Mouse (Mus musculus): ENCODE measurements around the gene Ficd. TPM values are rescaled to one million over a fixed set of nuclear protein-coding genes. Genes with fewer than 3 reads are reported as not detected.

Ficd gene
- total RNA-seq, 2 experiments from 2014 or later: 12.2 to 12.5 TPM

DNA sequence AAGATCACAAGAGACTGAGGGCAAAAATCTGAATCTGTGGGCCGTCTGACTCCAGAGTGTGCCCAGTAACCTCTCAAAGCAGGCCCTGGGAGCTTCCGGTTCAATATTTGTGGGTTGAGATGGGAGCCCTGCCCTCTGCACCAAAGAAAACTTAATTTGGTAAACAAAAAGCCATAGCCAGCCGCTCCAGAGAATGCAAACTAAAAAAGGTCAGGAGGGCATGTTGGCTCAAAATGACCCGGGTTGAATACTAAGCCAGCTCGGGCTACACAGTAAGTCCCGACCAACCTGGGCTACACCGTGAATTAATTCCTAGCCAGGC is 619 bp upstream of the Ficd start:
- DNase-seq (ENCODE audit: low spot score in 2 of 2): no peak
- TF ChIP-seq CTCF (conservative IDR thresholded peaks at IDR 0.05): no peak
- Histone ChIP-seq H3K4me3 (peak overlapping the region; percentile 83), H3K27ac (peak overlapping the region; percentile 94)

DNA sequence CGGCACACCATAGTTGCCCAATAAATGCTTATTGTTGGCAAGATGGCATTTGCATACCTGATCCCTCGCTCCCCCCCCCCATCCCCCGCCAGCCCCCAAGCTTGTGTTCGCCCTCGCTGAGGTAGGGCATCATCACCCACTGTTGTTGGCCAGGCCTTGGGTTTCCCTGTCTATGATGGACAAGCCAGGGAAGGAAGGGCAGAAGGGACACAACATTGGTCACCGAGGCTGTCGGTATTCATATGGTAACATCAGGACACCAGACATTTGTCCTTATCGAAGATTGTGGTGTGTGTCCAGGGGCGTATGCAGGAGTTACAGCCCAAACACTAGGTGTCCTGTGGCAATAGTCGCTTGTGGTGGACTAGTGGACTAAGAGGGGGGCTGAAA is 505 bp downstream of the Ficd start:
- H3K4me3 ChIP-seq: peak overlapping the region; percentile 83
- TF ChIP-seq CTCF (conservative IDR thresholded peaks at IDR 0.05): no peak
- DNase-seq (ENCODE audit: low spot score in 2 of 2): no peak
- peak overlapping the region; percentile 94 for H3K27ac ChIP-seq

DNA sequence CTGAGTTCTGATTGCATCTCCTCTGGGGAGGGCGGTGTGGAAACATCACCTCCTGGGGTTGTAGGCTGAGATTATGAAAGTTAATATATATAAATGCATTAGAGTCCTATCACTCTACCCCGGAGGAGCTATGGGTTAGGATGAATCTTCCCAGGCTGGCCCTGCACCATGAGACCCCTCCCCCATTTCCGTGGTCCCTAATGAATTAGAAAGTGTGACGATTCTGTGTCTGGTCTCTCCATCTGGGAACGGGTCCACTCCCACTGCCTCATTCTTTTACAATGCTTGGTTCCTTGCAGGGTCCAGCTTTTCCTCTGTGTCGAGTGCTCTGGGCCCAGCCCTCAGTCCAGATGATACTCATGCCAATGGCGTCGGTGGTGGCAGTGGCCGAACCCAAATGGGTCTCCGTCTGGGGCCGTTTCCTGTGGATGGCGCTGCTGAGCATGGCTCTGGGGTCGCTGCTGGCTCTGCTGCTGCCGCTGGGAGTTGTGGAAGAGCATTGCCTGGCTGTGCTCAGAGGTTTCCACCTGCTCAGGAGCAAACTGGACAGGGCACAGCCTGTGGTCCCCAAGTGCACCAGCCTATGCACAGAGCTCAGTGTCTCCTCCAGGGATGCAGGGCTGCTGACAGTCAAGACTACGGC is 1.0 kb downstream of the Ficd start:
- peak overlapping the region; percentile 94 for H3K27ac ChIP-seq
- TF ChIP-seq CTCF (conservative IDR thresholded peaks at IDR 0.05): peak; percentile 38
- peak overlapping the region; percentile 83 for H3K4me3 ChIP-seq
- no peak for DNase-seq (ENCODE audit: low spot score in 2 of 2)

DNA sequence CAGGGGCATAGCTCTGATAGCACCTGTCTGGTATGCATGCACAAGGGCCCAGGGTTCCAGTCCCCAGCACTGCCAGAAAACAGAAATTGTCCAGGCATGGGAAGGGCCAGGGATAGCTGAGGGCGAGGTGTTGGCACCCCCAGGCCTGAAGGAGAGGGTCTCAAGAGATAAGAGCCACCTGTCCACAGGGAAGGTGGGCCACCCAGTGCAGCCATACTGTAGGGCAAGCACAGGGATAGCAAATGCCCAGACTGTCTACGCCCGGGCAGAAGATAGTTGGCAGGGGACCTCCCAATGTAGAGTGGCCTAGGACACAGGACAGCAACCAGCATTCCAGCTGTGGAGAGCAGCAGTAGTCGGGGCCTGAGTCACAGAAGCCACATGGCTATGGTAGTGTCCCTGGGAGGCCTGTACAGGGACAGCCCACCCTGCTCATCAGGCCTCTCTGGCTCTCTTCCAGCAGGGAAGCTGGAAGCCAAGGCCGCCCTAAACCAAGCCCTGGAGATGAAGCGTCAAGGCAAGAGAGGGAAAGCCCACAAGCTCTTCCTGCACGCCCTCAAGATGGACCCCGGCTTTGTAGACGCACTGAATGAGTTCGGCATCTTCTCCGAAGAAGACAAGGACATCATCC is 2.1 kb downstream of the Ficd start:
- no peak for TF ChIP-seq CTCF (conservative IDR thresholded peaks at IDR 0.05)
- H3K27ac ChIP-seq: no peak overlapping the region
- H3K4me3 ChIP-seq: no peak overlapping the region
- no peak for DNase-seq (ENCODE audit: low spot score in 2 of 2)

DNA sequence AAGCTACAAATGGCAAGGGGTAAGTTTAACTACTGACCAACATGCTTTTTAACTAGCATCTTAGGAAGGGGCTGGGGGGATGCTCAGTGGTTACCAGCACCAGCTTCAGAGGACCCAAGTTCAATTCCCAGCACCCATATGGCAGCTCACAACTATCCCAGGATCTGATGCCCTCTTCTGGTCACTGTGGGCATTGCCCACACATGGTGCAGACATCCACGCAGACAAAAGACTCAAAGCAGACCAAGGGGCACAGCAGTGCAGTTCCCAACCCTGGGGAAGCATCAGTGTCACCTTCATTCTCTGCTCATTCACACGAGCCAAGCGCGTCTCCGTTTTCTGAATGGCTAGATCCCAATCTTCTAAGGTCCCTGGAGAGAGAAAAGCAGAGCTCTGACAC is 12.0 kb downstream of the Ficd start:
- H3K27ac ChIP-seq: no peak overlapping the region
- no peak for DNase-seq (ENCODE audit: low spot score in 2 of 2)
- TF ChIP-seq CTCF (conservative IDR thresholded peaks at IDR 0.05): peak; percentile 58
- H3K4me3 ChIP-seq: no peak overlapping the region

DNA sequence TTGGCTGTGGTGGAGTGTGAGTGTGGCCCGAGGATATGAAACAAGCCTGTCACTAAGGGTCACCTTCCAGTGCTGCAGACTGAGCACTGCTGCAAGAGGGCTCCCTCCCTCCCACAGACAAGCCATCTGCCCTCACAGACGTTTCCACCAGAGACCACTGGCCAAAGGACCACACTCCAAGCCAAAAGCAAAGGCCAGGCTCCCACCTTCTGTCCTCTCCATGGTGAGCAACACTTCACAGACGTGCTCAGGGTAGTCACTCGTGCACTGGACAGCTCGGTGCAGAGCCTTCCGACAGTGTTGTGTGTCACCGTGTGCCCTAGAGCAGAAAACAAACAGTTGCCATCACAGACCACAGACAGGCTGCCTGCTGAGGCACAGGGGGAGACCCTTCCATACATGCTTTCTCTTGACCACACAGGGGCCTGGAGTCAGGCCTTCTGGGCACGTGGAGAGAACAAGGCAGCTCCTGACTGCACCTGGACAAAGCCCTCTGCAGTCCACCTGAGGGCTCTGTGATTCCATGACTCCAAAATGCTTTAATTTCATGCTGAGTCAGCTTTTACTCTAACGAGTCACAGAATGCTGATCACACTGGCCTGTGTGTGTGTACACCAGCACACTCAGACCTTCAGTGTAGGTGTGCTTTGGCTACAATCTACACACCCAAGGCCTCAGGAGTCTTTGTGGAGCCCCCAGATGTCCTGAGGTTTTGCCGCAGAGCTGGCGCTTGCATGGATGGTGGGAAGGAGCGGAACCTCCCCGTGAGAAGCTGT is 13.1 kb downstream of the Ficd start:
- no peak for TF ChIP-seq CTCF (conservative IDR thresholded peaks at IDR 0.05)

DNA sequence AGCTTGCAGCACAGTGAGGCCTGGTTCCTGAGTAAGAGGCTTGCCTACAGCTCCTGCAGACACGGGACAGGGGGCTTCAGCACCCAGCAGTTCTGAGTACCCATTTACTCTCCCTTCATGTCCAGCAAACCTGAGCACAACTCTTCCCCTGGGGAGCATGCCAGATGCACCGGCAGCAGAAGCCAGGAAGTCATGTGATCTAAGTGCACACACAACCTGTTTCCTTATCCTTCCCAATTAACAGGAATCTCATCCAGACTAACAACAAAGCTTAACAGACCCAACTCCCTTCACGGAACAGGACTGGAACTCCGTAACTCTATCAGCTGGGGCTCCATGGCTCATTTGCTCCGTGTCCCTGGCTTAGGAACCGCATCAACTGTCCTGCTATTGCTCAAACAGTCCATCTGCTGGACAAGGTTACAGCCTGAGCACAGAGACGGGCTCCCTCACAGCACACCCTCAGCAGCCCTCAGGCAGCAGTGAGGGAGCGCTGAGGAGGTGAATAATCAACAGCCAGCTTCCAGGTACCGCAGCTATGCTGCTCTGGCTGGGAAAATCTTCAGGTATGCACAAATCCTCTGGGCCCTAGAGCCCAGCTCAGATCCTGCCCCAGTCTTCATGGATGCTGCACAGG is 16.0 kb downstream of the Ficd start:
- H3K27ac ChIP-seq: no peak overlapping the region
- TF ChIP-seq CTCF (conservative IDR thresholded peaks at IDR 0.05): no peak
- H3K4me3 ChIP-seq: no peak overlapping the region
- no peak for DNase-seq (ENCODE audit: low spot score in 2 of 2)

More for the DNA sequence above, 13.1 kb downstream of the Ficd start:
- DNase-seq (ENCODE audit: low spot score in 2 of 2): no peak
- H3K27ac ChIP-seq: no peak overlapping the region
- no peak overlapping the region for H3K4me3 ChIP-seq

DNA sequence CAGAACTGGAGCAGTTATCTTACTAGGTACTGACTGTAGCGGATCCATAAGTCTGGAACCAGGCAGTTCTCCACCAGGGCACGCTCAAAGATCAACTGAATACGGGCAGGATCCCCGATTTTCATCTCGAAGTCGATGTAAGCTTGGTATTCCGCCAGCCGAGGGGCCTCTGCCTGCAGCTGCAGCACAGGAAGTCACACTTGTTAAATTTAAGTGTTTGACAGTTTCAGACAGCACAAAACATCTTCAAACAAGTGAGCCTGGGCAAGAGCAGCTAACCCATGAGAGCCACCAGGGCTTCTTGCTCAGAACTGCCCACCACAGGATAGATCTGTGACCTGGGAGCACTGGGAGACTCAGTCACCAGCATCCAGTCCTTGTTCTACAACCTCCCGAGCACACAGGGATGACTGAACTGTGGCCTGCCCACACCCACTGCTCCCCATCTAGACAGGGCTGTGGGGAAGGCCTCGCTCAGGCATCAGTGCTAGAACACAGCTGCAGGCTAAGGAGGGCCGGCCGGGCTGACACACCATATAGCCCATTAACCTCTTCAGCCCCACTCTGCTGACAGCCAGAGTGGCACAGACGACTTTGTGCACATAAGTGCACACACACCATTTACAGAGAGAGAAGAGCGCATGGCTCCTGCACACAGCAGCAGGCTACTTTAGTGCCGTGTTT is 19.9 kb downstream of the Ficd start:
- no peak for DNase-seq (ENCODE audit: low spot score in 2 of 2)
- Histone ChIP-seq H3K4me3 (no peak overlapping the region), H3K27ac (no peak overlapping the region)
- no peak for TF ChIP-seq CTCF (conservative IDR thresholded peaks at IDR 0.05)

DNA sequence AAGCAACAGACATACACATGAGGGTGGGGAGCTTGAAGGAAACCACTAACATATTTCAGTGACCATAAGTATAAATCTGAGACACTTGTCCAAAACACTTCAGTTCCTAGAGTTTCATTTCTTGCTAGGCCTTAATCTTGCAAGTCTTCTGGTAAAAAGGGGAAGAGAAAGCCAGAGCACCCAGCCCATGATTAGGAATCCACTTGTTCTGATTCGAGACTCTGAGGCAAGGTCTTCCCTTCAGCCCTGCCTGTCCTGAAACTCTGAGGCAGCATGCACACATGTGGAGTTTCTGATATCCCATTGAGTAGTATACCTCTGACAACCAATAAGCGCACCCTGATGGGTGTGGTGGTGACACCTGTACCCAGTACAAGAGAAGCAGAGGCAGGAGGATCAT is 26.0 kb downstream of the Ficd start:
- no peak for TF ChIP-seq CTCF (conservative IDR thresholded peaks at IDR 0.05)
- no peak overlapping the region for H3K4me3 ChIP-seq
- no peak overlapping the region for H3K27ac ChIP-seq
- DNase-seq (ENCODE audit: low spot score in 2 of 2): no peak

DNA sequence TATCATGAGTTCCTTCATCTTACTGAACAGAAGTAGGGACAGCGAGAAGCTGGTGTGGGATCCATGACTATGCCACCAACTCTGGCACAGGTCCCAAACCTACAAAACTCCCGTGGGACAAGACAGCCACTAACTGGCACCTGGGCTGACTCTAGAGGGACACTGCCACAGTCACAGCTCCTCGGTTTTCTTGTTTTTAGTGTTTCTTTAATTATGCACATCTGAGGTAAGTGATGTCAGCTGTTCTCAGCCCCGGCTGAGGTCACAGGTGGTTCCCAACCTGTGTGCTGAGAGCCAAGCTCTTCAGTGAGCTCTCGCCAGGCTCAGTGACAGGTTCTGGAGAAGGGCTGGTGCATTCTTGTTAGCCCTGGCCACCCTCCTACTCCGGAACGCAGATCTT is 28.8 kb downstream of the Ficd start:
- TF ChIP-seq CTCF (conservative IDR thresholded peaks at IDR 0.05): no peak
- no peak overlapping the region for H3K4me3 ChIP-seq
- H3K27ac ChIP-seq: no peak overlapping the region
- no peak for DNase-seq (ENCODE audit: low spot score in 2 of 2)

DNA sequence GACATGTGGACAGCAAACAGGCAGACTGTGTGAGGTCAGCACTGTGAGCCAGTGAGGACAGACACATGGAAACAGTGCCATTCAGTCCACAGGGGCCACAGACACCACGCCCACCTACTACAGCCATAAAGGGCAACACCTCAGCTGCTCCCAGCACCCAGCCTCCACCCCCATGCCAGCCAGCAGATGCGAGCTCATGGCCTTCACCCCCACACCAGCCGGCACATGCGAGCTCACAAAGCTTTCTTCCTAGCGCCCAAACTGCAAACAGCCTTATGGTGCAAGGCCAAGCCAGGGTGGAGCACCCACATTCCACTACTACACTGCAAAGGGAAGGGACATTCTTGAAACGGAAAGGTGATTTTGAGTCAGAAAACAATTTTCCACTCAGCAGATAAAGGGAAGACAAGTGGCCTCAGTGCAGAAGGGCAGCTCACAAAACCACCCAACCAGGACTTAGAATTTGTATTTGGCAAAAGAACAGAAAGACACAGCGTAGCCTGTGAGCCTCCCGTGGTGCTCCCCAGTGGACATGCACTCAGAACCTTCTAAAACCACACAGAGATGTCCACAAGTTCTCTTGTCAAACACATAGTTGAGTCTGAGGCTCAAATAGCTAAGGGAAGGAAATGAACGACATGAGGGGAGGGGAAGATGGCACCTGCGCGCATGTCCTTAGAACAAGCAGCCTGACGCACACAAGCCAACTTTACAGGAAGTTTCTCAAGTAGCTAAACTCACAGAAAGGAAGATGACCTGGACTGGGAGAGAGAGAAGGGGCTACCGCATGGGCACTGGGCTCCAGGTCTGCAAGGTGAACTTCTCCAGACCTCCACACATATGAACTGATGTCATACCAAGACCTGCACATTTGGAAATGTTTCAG is 30.3 kb downstream of the Ficd start:
- DNase-seq (ENCODE audit: low spot score in 2 of 2): peak in 1 of 2 experiments; percentile 41
- peak overlapping the region; percentile 57; the same call in 1 of the 2 replicates for H3K27ac ChIP-seq
- no peak for TF ChIP-seq CTCF (conservative IDR thresholded peaks at IDR 0.05)
- H3K4me3 ChIP-seq: no peak overlapping the region

DNA sequence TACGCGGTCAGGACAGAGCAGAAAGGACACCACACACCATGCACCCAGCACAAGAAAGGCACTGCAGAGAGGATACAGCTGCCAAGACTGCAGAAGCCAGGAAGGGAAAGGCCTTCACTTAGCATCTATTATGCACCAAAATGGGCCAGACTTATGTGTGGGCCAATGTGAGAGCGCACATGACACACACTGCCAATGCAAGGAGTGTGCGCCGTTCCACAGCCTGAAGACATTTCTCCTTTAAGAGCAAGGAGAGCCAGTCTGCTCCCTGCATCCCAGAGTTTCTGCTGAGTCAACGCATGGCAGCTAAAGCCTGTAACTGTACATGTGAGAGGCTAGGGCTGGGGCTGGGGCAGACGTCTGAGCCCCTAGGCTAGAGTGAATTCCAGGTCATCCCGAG is 33.2 kb downstream of the Ficd start:
- no peak overlapping the region for H3K27ac ChIP-seq
- H3K4me3 ChIP-seq: no peak overlapping the region
- no peak for TF ChIP-seq CTCF (conservative IDR thresholded peaks at IDR 0.05)
- DNase-seq (ENCODE audit: low spot score in 2 of 2): no peak
